Mouse (Mus musculus) CH12.LX (cell line): Measurements from ENCODE around the gene Cfap97d2. TPM values are rescaled to one million over a fixed set of nuclear protein-coding genes. Genes with fewer than 3 reads are reported as not detected.

ENCODE experiments used
- DNase-seq: peaks from one replicate; pipeline ENCODE4 v3.0.0-alpha.2; 2013; ENCODE audit errors: extremely low read depth
- H3K27ac ChIP-seq: 2 replicates; pipeline ENCODE4 v1.5.1; 2012; ENCODE audit warnings: low read depth, mild to moderate bottlenecking, control low read depth, moderate library complexity; ENCODE audit not compliant: insufficient read depth
- H3K27me3 ChIP-seq: replicated peaks from 2 replicates; pipeline ENCODE3; 2012; ENCODE audit warnings: inconsistent platforms
- H3K36me3 ChIP-seq, 2 experiments: replicated peaks in 1 of 2; 2 replicates each; pipeline versions ENCODE3 to v1.6.1; 2012; ENCODE audit warnings: inconsistent platforms in 1 of 2, low read length in 1 of 2, mild to moderate bottlenecking in 1 of 2, mixed read lengths in 1 of 2, moderate library complexity in 1 of 2; ENCODE audit not compliant: control insufficient read depth in 1 of 2, insufficient read depth in 1 of 2
- H3K4me1 ChIP-seq, 2 experiments: 2 replicates each; pipeline ENCODE4 v1.6.1; 2012; ENCODE audit warnings: inconsistent platforms in 1 of 2, moderate library complexity in 1 of 2; ENCODE audit not compliant: insufficient read depth in 2 of 2, control insufficient read depth in 1 of 2
- H3K4me2 ChIP-seq: 2 replicates; pipeline ENCODE4 v1.6.1; 2012; ENCODE audit warnings: low read depth, mild to moderate bottlenecking, control low read depth; ENCODE audit not compliant: poor library complexity, insufficient read depth, severe bottlenecking
- H3K4me3 ChIP-seq, 3 experiments: fragments of 150-350 bp in 1 of 3; sonication (generic) in 1 of 3; replicated peaks in 1 of 3; 2 replicates each; pipeline versions ENCODE3 to v1.5.1; 2011 to 2012; ENCODE audit warnings: low read depth in 2 of 3, low read length in 2 of 3, mild to moderate bottlenecking in 2 of 3, moderate library complexity in 2 of 3, control low read depth in 1 of 3, improper control_type of control experiment in 1 of 3, inconsistent platforms in 1 of 3, mixed read lengths in 1 of 3; ENCODE audit not compliant: poor library complexity in 1 of 3
- H3K79me2 ChIP-seq: replicated peaks from 2 replicates; pipeline ENCODE4 v1.6.1; 2012; ENCODE audit warnings: mild to moderate bottlenecking, moderate library complexity; ENCODE audit not compliant: control insufficient read depth, poor library complexity, insufficient read depth, severe bottlenecking; ENCODE audit errors: extremely low read depth
- H3K9ac ChIP-seq: 2 replicates; pipeline ENCODE4 v1.6.1; 2012; ENCODE audit warnings: low read depth, mild to moderate bottlenecking, control low read depth, moderate library complexity; ENCODE audit not compliant: insufficient read depth
- H3K9me3 ChIP-seq: replicated peaks from 2 replicates; pipeline ENCODE3; 2012; ENCODE audit warnings: low read length, inconsistent platforms, mixed read lengths
- BHLHE40 ChIP-seq: IDR thresholded peaks from 2 replicates; pipeline ENCODE4 v1.6.1; 2011; ENCODE audit warnings: mild to moderate bottlenecking, low read depth, low read length, improper control_type of control experiment
- CHD1 ChIP-seq: IDR thresholded peaks from 2 replicates; pipeline ENCODE4 v1.6.1; 2012; ENCODE audit warnings: low read depth, low read length, improper control_type of control experiment, inconsistent platforms
- CHD2 ChIP-seq: IDR thresholded peaks from 2 replicates; pipeline ENCODE4 v1.6.1; 2011; ENCODE audit warnings: low read length, improper control_type of control experiment
- CTCF ChIP-seq, 2 experiments: IDR thresholded peaks in 1 of 2; conservative IDR thresholded peaks in 1 of 2; 2 replicates each; pipeline ENCODE4 v1.5.1; 2011 to 2012; ENCODE audit warnings: low read depth in 2 of 2, low read length in 2 of 2, improper control_type of control experiment in 1 of 2, inconsistent platforms in 1 of 2, mild to moderate bottlenecking in 1 of 2, moderate library complexity in 1 of 2
- ELF1 ChIP-seq: IDR thresholded peaks from 2 replicates; pipeline ENCODE4 v1.6.1; 2014; ENCODE audit warnings: low read depth, mild to moderate bottlenecking, inconsistent platforms, low read length, improper control_type of control experiment
- EP300 ChIP-seq: IDR thresholded peaks from 2 replicates; pipeline ENCODE4 v1.6.1; 2011; ENCODE audit warnings: low read length, improper control_type of control experiment
- ETS1 ChIP-seq: conservative IDR thresholded peaks from 2 replicates; pipeline ENCODE4 v1.6.1; 2012; ENCODE audit warnings: low read depth, mild to moderate bottlenecking, inconsistent platforms, low read length, improper control_type of control experiment, moderate library complexity
- IRF4 ChIP-seq: IDR thresholded peaks from 2 replicates; pipeline ENCODE4 v1.6.1; 2014; ENCODE audit warnings: low read depth, mild to moderate bottlenecking, inconsistent platforms, low read length, improper control_type of control experiment
- JUN ChIP-seq: IDR thresholded peaks from 2 replicates; pipeline ENCODE4 v1.6.1; 2011; ENCODE audit warnings: low read depth, mild to moderate bottlenecking, low read length, improper control_type of control experiment, moderate library complexity; ENCODE audit not compliant: insufficient read depth
- KAT2A ChIP-seq: IDR thresholded peaks from 2 replicates; pipeline ENCODE4 v1.6.1; 2012; ENCODE audit warnings: low read length, improper control_type of control experiment, inconsistent platforms; ENCODE audit not compliant: insufficient replicate concordance
- MAFK ChIP-seq: IDR thresholded peaks from 2 replicates; pipeline ENCODE4 v1.6.1; 2011; ENCODE audit warnings: low read length, improper control_type of control experiment; ENCODE audit not compliant: insufficient replicate concordance
- MAX ChIP-seq: IDR thresholded peaks from 2 replicates; pipeline ENCODE4 v1.6.1; 2011; ENCODE audit warnings: low read length, improper control_type of control experiment
- MEF2A ChIP-seq: IDR thresholded peaks from 2 replicates; pipeline ENCODE4 v1.6.1; 2014; ENCODE audit warnings: low read depth, mild to moderate bottlenecking, inconsistent platforms, low read length, improper control_type of control experiment, borderline replicate concordance
- MYC ChIP-seq: IDR thresholded peaks from 2 replicates; pipeline ENCODE4 v1.6.1; 2011; ENCODE audit warnings: low read depth, mild to moderate bottlenecking, improper control_type of control experiment, low read length
- POLR2AphosphoS2 ChIP-seq: IDR thresholded peaks from 2 replicates; pipeline ENCODE4 v1.6.1; 2011; ENCODE audit warnings: low read depth, low read length, improper control_type of control experiment
- TCF12 ChIP-seq: IDR thresholded peaks from 2 replicates; pipeline ENCODE4 v1.6.1; 2014; ENCODE audit warnings: low read depth, mild to moderate bottlenecking, inconsistent platforms, low read length, improper control_type of control experiment
- UBTF ChIP-seq: IDR thresholded peaks from 2 replicates; pipeline ENCODE4 v1.6.1; 2012; ENCODE audit warnings: low read depth, mild to moderate bottlenecking, inconsistent platforms, low read length, improper control_type of control experiment, moderate library complexity
- USF1 ChIP-seq: IDR thresholded peaks from 2 replicates; pipeline ENCODE4 v1.6.1; 2014; ENCODE audit warnings: low read depth, mild to moderate bottlenecking, inconsistent platforms, low read length, improper control_type of control experiment
- USF2 ChIP-seq: conservative IDR thresholded peaks from 2 replicates; pipeline ENCODE4 v1.6.1; 2011; ENCODE audit warnings: low read depth, low read length, improper control_type of control experiment
- ZC3H11A ChIP-seq: IDR thresholded peaks from 2 replicates; pipeline ENCODE4 v1.6.1; 2012; ENCODE audit warnings: low read depth, mild to moderate bottlenecking, inconsistent platforms, low read length, improper control_type of control experiment
- ZKSCAN1 ChIP-seq: IDR thresholded peaks from 2 replicates; pipeline ENCODE4 v1.6.1; 2012; ENCODE audit warnings: low read depth, inconsistent platforms, low read length, improper control_type of control experiment, borderline replicate concordance
- ZMIZ1 ChIP-seq: IDR thresholded peaks from 2 replicates; pipeline ENCODE4 v1.6.1; 2012; ENCODE audit warnings: low read depth, mild to moderate bottlenecking, inconsistent platforms, low read length, improper control_type of control experiment
- ZNF384 ChIP-seq: IDR thresholded peaks from 2 replicates; pipeline ENCODE4 v1.6.1; 2012; ENCODE audit warnings: low read depth, low read length, improper control_type of control experiment, inconsistent platforms
- dilution Hi-C: fragments of 300-500 bp; cut with MboI; formaldehyde crosslinking; loops from 2 replicates; pipeline ENCODE4 v1.14.3; 2020; ENCODE audit warnings: low sequenced_read_pairs; ENCODE audit not compliant: extremely low pct_unique_long_range_greater_than_20kb, extremely low pct_ligation_motif_present
- in situ Hi-C: fragments of 300-500 bp; cut with MboI; formaldehyde crosslinking; loops from 3 replicates; pipeline ENCODE4 v1.14.3; 2019; ENCODE audit warnings: low sequenced_read_pairs, low pct_ligation_motif_present, low pct_unique_long_range_greater_than_20kb, mixed read lengths
- polyA plus RNA-seq: library from polyadenylated mRNA; unstranded; fragments of >175 nt; gene quantifications from 2 replicates; pipeline ENCODE4 v1.2.1, GENCODE M21; 2012; ENCODE audit warnings: low read depth; ENCODE audit not compliant: insufficient read length
- total RNA-seq, 2 experiments: library from RNA; depleted of rRNA; stranded (reverse); fragments of 300-350 nt in 1 of 2; fragments of >200 nt in 1 of 2; gene quantifications; 2 replicates each; pipeline ENCODE4 v1.2.3; 2012 to 2014

Gene Cfap97d2
- total and polyA plus RNA-seq, 3 experiments = not detected

DNA sequence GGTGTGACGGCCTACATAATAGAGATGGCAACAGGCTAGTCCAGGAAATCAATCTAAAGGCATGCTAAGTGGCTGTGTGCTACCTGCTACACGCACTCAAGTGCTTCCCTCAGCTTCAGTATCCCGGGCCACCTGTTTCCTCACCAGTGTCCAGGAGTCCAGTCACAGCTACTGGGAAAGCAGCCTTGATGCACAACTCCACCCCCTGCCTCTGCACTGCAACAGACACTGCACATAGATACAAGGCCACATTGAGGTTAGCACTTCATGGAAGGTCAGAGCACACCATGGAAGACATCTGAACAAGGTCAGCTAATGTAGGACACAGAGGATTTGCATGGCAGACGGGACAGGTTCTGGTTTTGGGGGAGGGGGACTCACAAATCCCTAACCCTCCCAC, 40.2 kb upstream of the Cfap97d2 start:
- dilution Hi-C loops (no loop called here), in situ Hi-C loops (no loop called here)
- Histone ChIP-seq H3K27me3 (no peaks in the 10 kb centered on the region), H3K79me2 (no peaks in the 10 kb centered on the region), H3K36me3 (peaks cover 0 to 55% of the 10 kb centered on the region in 2 experiments), H3K4me3 (no peak overlapping the region), H3K9ac (no peak overlapping the region), H3K9me3 (no peaks in the 10 kb centered on the region), H3K27ac (no peak overlapping the region), H3K4me1 (peaks cover 0 to 5% of the 10 kb centered on the region in 2 experiments; a peak in 1 of 4 replicates), H3K4me2 (no peak overlapping the region)
- no peak for DNase-seq
- TF ChIP-seq MAX (no peak), MAFK (no peak), ZNF384 (no peak), ZC3H11A (no peak), ELF1 (no peak), CHD1 (no peak), IRF4 (no peak), EP300 (no peak), ZKSCAN1 (no peak), TCF12 (no peak), KAT2A (no peak), CHD2 (no peak), UBTF (no peak), POLR2AphosphoS2 (no peak), JUN (no peak), CTCF (conservative IDR thresholded peaks at IDR 0.05 in 1 of 2, IDR thresholded peaks at IDR 0.05 in 1 of 2; ENCODE audit: low read depth in 2 of 2, low read length in 2 of 2) (no peak), ETS1 (no peak), USF2 (no peak), ZMIZ1 (no peak)

GRCm38 (mm10) chr8:13665944-13666343, 39.7 kb upstream of the Cfap97d2 start:
- Histone ChIP-seq H3K27ac (no peak overlapping the region), H3K4me3 (no peak overlapping the region), H3K36me3 (peaks cover 0 to 58% of the 10 kb centered on the region in 2 experiments), H3K9me3 (no peaks in the 10 kb centered on the region), H3K9ac (no peak overlapping the region), H3K4me2 (no peak overlapping the region), H3K27me3 (no peaks in the 10 kb centered on the region), H3K79me2 (no peaks in the 10 kb centered on the region), H3K4me1 (peaks cover 0 to under 1% of the 10 kb centered on the region in 2 experiments; a peak in 1 of 4 replicates)
- TF ChIP-seq JUN (no peak), IRF4 (no peak), MYC (no peak), BHLHE40 (no peak), USF1 (no peak), MEF2A (no peak), TCF12 (no peak)
- dilution Hi-C loops (no loop called here), in situ Hi-C loops (no loop called here)
- DNase-seq = no peak
